Mouse (Mus musculus) erythroblast, embryonic 14.5 days (primary cell): ENCODE data around the gene Nxf3.
"Not testable (repeated sequence)": the region's sequence is repeated elsewhere in the genome, so short reads cannot be mapped to it uniquely, and the experiment has no call there.

Experiments used
- GATA1 ChIP-seq: IDR thresholded peaks from 2 replicates; pipeline ENCODE4 v1.6.1; 2012; ENCODE audit warnings: low read length, inconsistent platforms, mixed read lengths
- TAL1 ChIP-seq: IDR thresholded peaks from 3 replicates; pipeline ENCODE4 v1.6.1; 2012; ENCODE audit warnings: low read length, inconsistent platforms, mixed read lengths

GRCm38 (mm10) chrX:136032799-136033763, 52.0 kb downstream of the Nxf3 start, which contains the start of gene Arxes1:
- not testable (repeated sequence) for TF ChIP-seq TAL1, GATA1
